Mouse (Mus musculus): ENCODE results near the gene Has1.

DNA sequence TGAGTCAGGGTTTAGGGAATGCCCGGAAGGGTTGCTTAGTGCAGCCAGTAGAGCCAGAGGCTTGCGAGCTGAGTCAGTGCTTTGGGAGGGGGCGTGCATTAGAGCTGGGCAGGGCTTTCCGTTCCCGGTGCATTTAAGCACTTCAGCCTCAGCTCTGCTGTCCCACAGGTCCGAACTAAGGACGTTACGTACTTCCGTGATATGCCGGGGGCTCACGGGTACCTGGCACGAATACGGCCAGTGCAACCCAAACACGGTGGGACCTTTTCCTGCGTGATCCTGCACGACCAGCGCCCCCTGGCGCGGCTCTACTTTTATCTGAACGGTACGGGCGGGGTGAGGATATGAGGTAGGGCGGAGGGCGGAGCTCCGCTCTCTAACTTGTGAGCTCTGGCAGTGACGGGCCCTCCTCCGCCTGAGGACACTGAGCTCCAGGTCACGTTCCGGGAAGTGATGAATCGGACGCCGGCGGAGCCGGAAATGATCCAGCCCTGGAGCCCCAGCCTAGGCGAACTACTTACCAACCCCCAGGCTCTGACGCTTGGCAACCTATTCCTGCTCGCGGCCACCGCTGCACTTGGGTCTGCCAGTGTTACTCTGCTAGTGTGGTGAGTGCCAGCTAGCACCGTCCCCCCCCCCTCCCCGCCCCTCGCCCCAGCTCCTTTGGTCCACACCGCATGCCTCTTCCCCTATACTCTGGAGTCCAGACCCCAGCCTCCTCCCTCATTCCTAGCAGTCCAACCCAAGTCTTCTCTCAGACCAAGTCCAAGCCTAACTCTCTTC is 16.9 kb downstream of the Has1 start:
- TF ChIP-seq CTCF (IDR thresholded peaks at IDR 0.05; ENCODE audit: control insufficient read depth, insufficient read depth, insufficient replicate concordance, low read depth, low read length) (peak; percentile 55), POLR2A (IDR thresholded peaks at IDR 0.05; ENCODE audit: control insufficient read depth, low read depth, low read length) (peak; percentile 35; the same call in 1 of the 2 replicates)
